Mouse (Mus musculus) layer of hippocampus, adult 18-20 months (tissue): ENCODE results near the gene Lgmn. TPM values are rescaled to one million over a fixed set of nuclear protein-coding genes. Genes with fewer than 3 reads are reported as not detected.

ENCODE experiments used
- DNase-seq, 2 experiments: peaks; one replicate each; pipeline ENCODE4 v3.0.0; 2022; ENCODE audit warnings: low spot score in 2 of 2
- total RNA-seq, 2 experiments: library from RNA; stranded (reverse); gene quantifications; 2 replicates each; pipeline ENCODE4 v1.2.3; 2021

Lgmn gene
- total RNA-seq, 2 experiments from 2014 or later, result 83.6 to 85.4 TPM

- DNase-seq, result no peak
These were observed 47.6 kb downstream of the Lgmn start for GRCm38 (mm10) chr12:102391982-102392381.

DNA sequence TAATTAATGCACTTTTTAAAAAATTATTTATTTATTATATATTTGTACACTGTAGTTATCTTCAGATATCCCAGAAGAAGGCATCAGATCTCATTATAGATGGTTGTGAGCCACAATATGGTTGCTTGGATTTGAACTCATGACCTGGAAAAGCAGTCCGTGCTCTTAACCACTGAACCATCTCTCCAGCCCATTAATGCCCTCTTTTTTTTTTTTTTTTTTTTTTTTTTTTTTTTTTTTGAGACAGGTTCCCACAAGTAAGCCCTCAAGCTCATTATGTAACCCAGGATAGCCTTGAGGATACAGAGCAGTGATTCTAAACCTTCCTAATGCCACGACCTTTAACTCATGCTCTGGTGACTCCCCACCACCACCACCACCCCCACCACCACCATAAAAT is 48.5 kb downstream of the Lgmn start:
- DNase-seq, result no peak

DNA sequence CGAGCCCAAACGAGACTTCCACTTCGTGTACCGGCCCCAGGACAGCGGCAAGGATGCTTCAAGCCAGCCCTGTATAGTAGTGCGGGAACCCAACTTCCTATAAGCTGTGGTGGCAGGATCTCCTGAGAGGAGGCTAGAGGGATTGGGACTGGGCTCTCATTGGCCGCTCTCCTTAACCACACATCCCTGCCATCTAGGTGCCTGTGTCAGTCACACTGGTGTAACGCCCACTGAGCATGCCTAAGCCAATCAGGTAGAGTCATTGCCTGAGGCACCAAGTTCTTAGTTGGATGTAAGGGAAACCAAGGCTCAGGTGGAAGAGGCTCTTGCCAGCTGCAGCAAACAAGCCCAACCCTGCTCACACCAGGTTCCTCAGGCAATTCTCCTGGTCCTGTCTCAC is 49.6 kb downstream of the Lgmn start:
- DNase-seq, result no peak

- DNase-seq, result peak; percentile 80 to 94
These were observed 52.2 kb downstream of the Lgmn start for GRCm38 (mm10) chr12:102387219-102387917.

GRCm38 (mm10) chr12:102384819-102385218 is 54.8 kb downstream of the Lgmn start:
- DNase-seq, result peak; percentile 25 to 74

DNA sequence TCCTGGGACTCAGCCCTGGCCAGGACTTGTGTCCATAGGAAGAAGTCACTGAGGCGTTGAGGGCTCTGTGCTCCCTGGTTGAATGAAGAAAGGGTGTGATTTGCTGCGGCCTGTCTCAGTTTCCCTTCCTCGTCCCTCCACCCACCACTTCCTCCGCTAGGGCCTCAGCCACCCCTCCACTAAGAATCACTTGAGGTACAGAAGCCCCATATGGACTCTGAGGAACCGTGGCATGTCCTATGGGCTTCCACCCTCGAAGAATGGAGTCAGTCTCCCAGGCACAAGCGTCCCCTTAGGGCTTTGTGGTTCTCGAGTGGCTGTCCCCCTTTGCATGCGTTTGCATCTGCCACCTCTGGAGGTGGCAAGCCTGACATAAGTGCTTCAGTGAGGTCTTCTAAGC is 56.3 kb downstream of the Lgmn start:
- no peak for DNase-seq

DNA sequence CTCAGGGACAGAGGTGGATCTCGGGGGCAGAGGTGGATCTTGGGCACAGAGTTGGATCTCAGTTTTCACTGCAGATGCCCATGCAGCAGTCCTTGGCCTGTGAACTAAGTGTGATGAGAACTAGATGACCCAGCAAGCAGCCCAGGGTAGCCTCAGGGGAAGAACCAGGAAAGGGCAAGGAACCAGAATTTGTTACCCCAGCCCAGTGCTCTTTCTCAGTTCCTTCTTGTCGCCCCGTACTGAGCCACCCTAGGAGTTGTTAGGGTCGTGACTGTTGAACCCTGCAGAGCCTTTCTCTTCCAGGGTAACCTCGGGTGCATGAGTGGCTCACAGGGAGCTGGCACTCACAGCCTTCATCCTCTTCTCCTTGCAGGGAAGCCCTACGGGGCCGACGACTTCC is 57.4 kb downstream of the Lgmn start:
- no peak for DNase-seq

- DNase-seq, result no peak
These were observed 67.3 kb downstream of the Lgmn start for GRCm38 (mm10) chr12:102372322-102372721.

GRCm38 (mm10) chr12:102370931-102371500 is 68.6 kb downstream of the Lgmn start:
- DNase-seq, result no peak

- DNase-seq, result no peak
These were observed 70.0 kb downstream of the Lgmn start for GRCm38 (mm10) chr12:102369488-102370235.

- no peak for DNase-seq
These were observed 71.1 kb downstream of the Lgmn start for GRCm38 (mm10) chr12:102368556-102368955.

DNA sequence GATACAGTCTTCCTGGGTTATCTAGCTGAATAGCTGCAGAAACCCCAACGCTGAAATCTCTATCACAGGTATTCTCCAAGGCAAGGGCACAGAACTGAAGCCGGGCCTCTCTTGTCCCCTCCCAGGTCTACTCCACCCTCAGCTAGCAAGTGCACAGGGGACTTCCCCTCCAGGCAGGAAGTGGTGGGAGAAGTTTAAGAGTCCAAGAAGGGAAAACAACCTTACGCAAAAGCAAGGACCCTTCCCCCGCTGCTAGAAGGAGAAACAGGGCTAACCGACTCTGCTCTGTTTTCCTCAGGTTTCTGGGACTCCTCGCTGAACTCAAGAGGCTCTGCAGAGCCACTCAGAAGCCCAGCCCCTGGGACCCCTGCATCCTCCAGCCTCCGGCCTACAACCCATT is 71.5 kb downstream of the Lgmn start:
- no peak for DNase-seq

DNA sequence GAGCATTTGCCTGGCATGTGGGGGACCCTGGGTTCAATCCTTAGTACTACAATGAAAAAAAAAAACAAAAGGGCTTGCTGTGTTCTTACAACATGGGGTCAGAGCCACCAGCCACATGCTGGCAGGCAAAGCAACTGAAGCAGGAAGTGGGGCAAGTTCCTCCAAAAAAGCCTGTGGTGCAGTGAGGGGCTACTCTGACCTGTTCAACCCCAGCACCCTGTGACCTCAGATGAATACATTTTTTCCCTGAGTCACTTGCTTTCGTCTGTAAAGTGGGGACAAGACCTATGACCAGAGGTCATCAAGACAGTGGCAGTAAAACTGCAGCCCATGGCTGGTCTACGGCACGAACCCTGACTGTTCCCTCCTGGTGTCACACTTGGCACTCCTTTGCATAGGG is 72.5 kb downstream of the Lgmn start:
- no peak for DNase-seq

DNA sequence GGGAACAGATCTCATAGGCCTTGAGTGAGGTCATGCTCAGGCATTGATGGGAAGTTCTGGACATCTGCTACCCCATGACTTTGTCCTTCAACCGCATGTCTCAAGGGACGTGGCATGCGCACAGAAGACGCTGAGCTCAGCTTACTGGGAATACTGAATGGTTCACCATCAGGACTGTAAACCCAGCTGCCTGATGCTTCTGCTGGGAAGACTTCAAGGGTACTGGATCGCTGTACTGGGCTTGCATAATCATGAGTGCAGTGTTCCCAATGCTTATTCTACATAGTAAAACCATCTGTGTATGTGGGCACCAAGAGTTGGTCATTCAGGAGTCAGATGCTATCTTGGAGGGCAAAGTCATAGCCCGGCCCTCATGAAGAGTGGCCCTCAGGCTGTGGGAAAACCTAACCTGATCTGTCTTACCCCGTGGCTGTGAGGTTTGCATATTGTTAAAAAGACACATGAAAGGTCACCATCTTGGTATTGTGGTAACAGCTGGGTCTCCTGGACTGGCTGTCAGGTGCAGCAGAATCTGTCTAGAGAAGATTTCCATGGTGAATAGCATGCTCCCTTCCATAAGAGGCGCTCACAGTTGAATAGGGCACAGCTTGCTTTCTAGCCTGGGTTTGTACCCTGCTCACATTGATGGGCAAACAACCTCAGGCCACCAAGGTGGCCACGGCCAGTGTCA is 73.3 kb downstream of the Lgmn start:
- DNase-seq, result no peak

GRCm38 (mm10) chr12:102365016-102365415 is 74.6 kb downstream of the Lgmn start:
- DNase-seq, result no peak

DNA sequence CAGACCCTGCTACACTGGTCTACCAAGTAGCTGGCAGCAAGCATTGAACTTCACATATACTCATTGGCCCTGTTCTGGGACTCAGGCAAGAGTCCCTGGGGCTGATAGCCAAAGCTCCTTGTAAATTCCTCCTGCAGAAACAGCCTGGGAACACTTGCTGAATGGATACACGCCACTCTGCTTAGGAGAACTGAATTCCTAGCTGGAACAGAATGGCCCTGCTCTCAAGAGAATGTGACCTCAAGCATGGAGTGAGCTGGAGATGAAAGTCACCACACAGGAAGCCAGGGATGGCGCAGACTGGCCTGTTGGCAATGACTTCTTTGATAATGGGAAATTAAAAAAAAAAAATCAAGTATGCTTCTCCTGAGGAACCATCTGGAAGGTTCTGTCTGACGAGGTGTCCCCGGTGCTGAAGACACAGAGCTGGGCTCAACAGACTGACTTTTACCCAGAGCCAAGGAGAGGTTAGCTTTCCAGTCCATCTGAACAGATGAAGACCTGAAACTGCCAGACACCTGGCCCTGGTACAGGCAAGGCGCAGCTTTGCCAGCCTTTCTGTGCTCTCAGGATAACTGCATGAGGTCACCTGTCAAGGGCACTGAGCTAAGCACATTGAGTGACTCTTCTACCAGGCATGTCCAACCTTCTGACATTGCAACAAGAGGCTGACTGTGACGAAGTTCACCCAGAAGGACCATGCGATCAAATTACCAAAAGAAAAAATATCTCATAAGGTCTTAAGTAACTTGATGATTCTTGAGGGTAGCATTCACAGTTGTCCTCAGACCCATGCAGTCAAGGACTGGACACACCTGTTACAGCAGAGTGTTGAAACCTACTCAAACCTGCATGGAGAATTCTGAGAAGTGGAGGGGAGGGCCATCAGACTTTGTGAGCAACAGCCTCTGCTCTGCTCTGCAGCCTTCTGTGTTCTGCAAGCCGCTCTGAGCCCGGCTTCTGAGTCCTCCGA is 78.1 kb downstream of the Lgmn start:
- no peak for DNase-seq

DNA sequence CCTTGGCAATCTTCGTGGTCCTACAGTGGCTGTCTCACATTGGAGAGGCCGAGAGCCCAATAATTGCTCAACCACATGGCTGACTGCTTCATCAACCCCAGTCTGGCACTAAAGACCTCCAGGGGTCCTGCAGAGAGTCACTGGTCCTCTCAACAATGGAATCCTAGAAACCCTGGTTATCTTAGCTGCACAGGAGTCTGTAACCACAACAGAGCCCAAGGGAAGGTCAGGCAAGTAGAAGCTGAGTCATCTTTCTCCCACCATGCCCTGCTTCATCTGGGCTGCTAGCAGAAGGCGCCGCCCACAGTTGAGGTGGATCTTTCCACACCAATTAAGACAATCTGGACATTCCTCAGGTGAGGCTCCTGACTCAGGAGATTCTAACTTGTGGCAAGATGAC is 80.2 kb downstream of the Lgmn start:
- DNase-seq, result no peak

- DNase-seq, result no peak
These were observed 82.8 kb downstream of the Lgmn start for GRCm38 (mm10) chr12:102356781-102357180.

DNA sequence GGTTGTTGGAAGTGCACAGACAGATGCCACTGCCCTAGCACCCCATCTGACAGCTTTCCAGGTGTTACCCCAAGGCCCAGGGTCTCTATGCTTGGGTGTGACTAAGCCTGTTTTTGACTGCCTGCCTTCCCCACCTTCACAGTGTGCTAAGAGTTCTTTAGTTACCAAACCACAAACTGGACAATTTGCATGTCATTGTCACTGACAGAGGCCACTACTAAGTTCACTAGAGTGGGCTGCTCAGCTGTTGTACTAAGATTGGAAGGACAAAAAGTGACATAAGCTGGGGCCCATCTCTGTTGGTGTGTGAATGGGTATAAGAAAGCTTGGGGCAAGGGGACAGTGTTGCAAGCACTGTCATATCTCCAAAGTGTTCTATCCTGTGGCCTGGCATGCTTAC is 83.8 kb downstream of the Lgmn start:
- no peak for DNase-seq

- DNase-seq, result no peak
These were observed 85.3 kb downstream of the Lgmn start for GRCm38 (mm10) chr12:102354126-102354984.
